Mouse (Mus musculus) heart, postnatal 0 days (tissue): Measurements from ENCODE around the gene Uba5.

Source experiments
- CTCF ChIP-seq: IDR thresholded peaks from 2 replicates; pipeline ENCODE4 v1.5.1; 2016; ENCODE audit warnings: antibody characterized with exemption, control low read depth, low read depth
- EP300 ChIP-seq: IDR thresholded peaks from 2 replicates; pipeline ENCODE4 v1.6.1; 2016; ENCODE audit warnings: antibody characterized with exemption, low read depth

DNA sequence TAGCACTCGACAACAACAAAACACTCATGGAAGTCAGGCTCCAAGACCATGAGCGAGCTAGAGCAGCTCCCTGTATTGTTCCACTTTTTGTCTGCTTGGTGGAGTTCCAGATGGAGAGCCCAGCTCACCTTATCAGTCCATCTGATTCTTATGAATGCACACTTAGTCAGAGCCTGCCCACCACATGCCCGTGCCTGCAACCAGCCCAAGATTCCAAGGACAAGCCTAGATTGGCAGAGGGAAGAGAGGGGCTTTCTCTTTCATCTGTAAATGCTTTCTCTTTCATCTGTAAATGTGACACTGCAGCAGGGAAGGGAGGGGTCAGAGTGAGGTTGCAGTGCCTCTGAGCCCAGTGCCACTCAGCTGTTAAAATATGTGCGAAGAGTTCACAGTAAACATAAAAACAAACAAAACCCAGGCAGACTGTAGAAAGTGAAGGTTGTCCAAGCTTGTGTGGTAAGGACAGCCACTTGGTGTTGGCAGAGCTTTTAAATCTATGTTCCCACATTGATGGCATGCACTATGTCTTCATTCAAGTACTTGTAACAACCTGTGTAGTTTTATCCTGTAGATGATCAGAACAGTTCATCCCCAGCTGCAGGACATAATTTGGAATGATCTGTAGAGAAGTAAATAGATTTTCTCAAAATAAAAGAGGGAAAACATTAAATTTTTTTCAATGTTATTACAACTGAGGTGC, 22.9 kb upstream of the Uba5 start:
- TF ChIP-seq CTCF: no peak
- no peak for TF ChIP-seq EP300
